Mouse (Mus musculus): ENCODE measurements at regions not wholly inside any gene's neighbourhood (a gene's known extent, or its start where the extent isn't known, plus 50 kb on each side); places are given as distances from the start of the nearest gene placed in this dataset.

DNA sequence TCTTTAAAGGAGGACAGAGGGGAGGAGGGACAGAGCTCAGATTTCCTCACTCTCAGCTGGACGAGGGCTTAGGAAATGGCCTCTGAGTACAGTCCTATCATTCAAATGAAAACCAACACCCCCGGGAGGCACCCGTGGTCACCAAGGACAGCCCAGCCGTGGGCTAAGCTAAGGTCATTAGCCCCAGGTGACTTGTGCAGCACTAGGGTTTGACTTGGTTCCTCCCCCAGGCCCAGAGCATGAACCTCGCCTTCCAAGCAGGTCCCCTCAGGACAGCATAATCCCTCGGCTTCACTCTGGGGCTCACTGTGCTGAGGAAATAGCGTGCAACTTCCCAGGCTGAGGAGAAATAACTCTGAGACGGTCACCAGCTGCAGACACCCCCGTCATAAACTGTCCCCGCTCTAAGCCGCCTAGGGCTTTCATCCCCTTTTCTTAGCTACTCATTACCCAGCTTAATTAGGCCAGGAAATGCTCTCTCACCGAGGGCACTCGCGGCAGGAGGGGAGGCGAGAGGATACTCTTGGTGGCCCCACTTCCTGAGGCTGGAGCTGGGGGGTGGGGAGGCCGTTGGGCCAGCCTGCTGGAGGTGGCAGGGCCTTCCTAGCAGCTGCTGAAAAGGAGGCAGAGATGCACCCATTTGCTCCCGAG, 61.0 kb upstream of the Hdhd5 start:
- ATAC-seq (peak; percentile 30), DNase-seq (ENCODE audit: low spot score) (no peak)
- Histone ChIP-seq H3K4me3 (ENCODE audit: low read depth, low read length) (no peak overlapping the region), H3K27me3 (replicated peaks; ENCODE audit: insufficient read depth, low read length) (no peaks in the 10 kb centered on the region), H3K9ac (replicated peaks; ENCODE audit: low read depth) (no peak overlapping the region), H3K4me1 (ENCODE audit: insufficient read depth, low read depth, low read length) (peaks cover 8% of the 10 kb centered on the region; the same call in 1 of the 2 replicates), H3K4me2 (replicated peaks; ENCODE audit: low read depth, low read length) (peak overlapping the region; percentile 25; the same call in 1 of the 2 replicates), H3K9me3 (ENCODE audit: low read length) (no peaks in the 10 kb centered on the region), H3K27ac (ENCODE audit: low read length) (no peak overlapping the region), H3K36me3 (ENCODE audit: insufficient read depth, low read length) (no peaks in the 10 kb centered on the region)
- 5% methylated on average over 17 of the region's 17 CpGs for WGBS
- TF ChIP-seq EP300 (IDR thresholded peaks at IDR 0.05) (no peak), CTCF (IDR thresholded peaks at IDR 0.05) (no peak)

DNA sequence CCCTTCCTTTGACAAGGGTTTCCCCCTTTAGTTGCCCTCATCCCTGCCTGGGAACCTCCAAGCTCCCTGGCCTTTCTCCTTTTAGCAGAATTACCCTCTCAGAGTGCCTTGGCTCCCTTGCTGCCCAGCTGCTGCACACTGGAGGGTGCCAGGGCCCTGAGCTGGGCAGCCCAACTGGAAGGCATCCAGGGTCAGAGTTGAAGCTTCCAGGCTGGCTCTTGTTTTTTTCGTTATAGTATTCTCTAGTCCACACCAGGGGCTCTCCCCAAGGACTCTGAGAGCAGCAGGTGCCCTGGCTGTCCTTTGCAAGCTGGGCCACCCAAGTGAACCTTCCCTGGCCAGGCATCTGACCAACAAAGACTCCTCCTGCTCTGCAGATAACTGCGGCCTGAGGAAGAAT, 59.1 kb upstream of the Hdhd5 start:
- 73% methylated on average over 2 of the region's 2 CpGs for WGBS
- Histone ChIP-seq H3K36me3 (ENCODE audit: insufficient read depth, low read length) (no peaks in the 10 kb centered on the region), H3K4me2 (replicated peaks; ENCODE audit: low read depth, low read length) (no peak overlapping the region), H3K27ac (ENCODE audit: low read length) (no peak overlapping the region), H3K27me3 (replicated peaks; ENCODE audit: insufficient read depth, low read length) (no peaks in the 10 kb centered on the region), H3K4me1 (ENCODE audit: insufficient read depth, low read depth, low read length) (peaks cover 8% of the 10 kb centered on the region; the same call in 1 of the 2 replicates), H3K9ac (replicated peaks; ENCODE audit: low read depth) (no peak overlapping the region), H3K4me3 (ENCODE audit: low read depth, low read length) (no peak overlapping the region), H3K9me3 (ENCODE audit: low read length) (no peaks in the 10 kb centered on the region)
- ATAC-seq (no peak), DNase-seq (ENCODE audit: low spot score) (no peak)
- TF ChIP-seq EP300 (IDR thresholded peaks at IDR 0.05) (no peak), CTCF (IDR thresholded peaks at IDR 0.05) (no peak)

DNA sequence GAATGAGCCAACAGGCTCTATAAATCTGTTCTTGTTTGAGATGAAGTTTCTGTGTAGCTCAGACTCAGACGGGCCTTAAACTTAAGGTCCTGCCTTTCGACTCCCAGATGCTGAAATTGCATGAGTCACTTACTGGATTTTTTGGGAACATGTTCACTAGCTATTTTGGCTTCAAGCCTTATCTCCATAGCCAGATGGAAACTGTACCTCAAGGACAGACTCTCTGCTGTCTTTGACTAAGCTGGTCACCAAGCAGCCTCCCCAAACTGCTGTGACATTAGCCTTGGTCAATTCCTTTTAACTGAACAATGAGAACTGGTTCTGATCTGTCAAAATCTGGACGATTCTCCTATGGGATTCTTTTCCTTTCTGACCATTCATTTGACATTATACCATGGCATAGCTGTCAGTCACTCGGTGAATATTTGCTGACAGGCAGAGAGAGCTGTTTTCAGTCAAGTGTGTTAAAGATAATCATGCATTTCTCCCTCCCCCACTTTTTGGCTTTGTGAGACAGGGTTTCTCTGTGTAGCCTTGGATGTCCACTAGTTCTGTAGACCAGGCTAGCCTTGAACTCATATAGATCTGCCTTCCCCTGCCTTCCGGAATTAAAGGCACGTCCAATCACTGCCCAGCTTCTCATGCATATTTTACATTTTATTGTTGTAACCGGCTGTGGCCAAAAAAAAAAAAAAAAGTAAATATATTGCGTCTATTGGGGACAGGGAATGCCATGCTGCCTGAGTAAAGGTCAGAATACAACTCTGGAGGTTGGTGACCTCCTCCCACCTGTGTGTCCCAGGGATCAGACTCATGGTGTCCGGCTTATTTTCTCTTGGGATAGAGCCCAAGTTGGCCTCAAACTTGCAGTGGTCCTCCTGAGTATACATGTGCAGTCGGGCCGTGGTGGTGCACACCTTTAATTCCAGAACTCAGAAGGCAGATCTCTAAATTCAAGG, 57.9 kb upstream of the Hdhd5 start:
- no peak for DNase-seq (ENCODE audit: low spot score)
- Histone ChIP-seq H3K4me2 (replicated peaks; ENCODE audit: low read depth, low read length) (no peak overlapping the region), H3K27me3 (replicated peaks; ENCODE audit: insufficient read depth, low read length) (no peaks in the 10 kb centered on the region), H3K4me1 (ENCODE audit: insufficient read depth, low read depth, low read length) (peaks cover 8% of the 10 kb centered on the region; the same call in 1 of the 2 replicates), H3K9me3 (ENCODE audit: low read length) (no peaks in the 10 kb centered on the region), H3K4me3 (ENCODE audit: low read depth, low read length) (no peak overlapping the region), H3K27ac (ENCODE audit: low read length) (no peak overlapping the region), H3K36me3 (ENCODE audit: insufficient read depth, low read length) (no peaks in the 10 kb centered on the region), H3K9ac (replicated peaks; ENCODE audit: low read depth) (no peak overlapping the region)
- no peak for ATAC-seq
- no peak for TF ChIP-seq EP300 (IDR thresholded peaks at IDR 0.05)
- TF ChIP-seq CTCF (IDR thresholded peaks at IDR 0.05), result no peak
- WGBS, result 83% methylated on average over 11 of the region's 11 CpGs

DNA sequence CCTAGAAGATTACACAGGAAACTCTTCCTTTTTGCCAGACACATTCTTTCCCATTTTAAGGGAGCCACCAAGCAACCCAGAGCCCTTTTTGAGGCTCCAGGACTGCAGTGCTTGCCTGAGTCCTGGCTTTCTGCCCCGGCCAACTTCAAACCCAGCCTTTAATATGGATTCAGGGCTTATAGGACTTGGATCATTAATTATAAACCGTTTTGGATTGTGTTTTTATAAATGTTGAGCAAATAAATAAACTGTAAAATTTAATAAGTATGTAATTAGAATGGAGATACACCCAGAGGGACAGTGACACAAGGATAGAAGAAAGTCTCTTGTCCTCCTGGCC, 54.8 kb upstream of the Hdhd5 start:
- no peak for ATAC-seq
- H3K27me3 ChIP-seq (replicated peaks; ENCODE audit: insufficient read depth, low read length), result no peaks in the 10 kb centered on the region
- H3K4me2 ChIP-seq (replicated peaks; ENCODE audit: low read depth, low read length), result no peak overlapping the region
- H3K36me3 ChIP-seq (ENCODE audit: insufficient read depth, low read length), result no peaks in the 10 kb centered on the region
- no peak overlapping the region for H3K27ac ChIP-seq (ENCODE audit: low read length)
- no peak overlapping the region for H3K9ac ChIP-seq (replicated peaks; ENCODE audit: low read depth)
- DNase-seq (ENCODE audit: low spot score), result no peak
- H3K4me1 ChIP-seq (ENCODE audit: insufficient read depth, low read depth, low read length), result no peaks in the 10 kb centered on the region
- H3K9me3 ChIP-seq (ENCODE audit: low read length), result no peaks in the 10 kb centered on the region
- WGBS, result 51% methylated on average over 2 of the region's 2 CpGs
- no peak for TF ChIP-seq CTCF (IDR thresholded peaks at IDR 0.05)
- no peak for TF ChIP-seq EP300 (IDR thresholded peaks at IDR 0.05)
- H3K4me3 ChIP-seq (ENCODE audit: low read depth, low read length), result no peak overlapping the region

DNA sequence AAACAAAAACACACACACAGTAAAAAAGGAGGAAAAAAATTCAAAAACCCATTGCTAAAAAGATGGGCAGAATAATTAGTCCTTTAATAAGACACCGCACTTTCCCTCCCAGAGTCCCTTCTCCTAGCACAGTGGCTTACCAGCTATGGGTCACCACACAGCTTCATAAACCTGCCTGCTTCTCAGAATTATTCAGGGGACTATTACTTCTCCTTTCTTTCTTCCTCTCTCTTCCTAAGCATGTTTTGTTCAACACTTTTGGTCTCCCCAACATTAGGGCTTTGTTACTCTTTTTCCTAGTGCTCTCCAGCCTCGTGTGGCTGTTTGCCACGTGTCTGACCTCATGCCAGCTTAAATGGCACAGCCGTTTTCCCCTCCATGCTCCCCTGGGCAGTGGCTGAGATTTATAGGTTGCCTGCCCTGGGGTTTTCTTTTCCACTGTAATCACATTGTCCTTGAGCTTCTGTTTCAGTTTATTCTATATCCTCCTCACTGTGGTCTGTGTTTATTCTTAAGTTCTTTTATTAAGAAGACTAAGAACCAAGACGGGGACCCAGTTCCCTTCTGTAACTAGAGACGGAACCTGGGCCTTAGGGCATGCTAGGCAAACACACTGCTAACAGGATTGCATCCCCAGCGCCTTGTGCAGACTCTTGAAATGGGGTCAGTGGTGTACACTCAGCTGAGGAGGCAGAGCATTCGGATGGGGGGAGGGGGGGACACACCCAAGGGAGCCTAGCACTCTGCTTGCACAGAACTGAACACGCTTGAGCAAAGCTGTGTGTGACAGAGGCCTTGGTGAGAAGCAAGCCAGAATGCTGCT, 54.2 kb upstream of the Hdhd5 start:
- ATAC-seq (no peak), DNase-seq (ENCODE audit: low spot score) (no peak)
- 40% methylated on average over 9 of the region's 9 CpGs for WGBS
- TF ChIP-seq EP300 (IDR thresholded peaks at IDR 0.05), result no peak
- no peak for TF ChIP-seq CTCF (IDR thresholded peaks at IDR 0.05)
- Histone ChIP-seq H3K4me2 (replicated peaks; ENCODE audit: low read depth, low read length) (no peak overlapping the region), H3K36me3 (ENCODE audit: insufficient read depth, low read length) (no peaks in the 10 kb centered on the region), H3K9ac (replicated peaks; ENCODE audit: low read depth) (no peak overlapping the region), H3K9me3 (ENCODE audit: low read length) (no peaks in the 10 kb centered on the region), H3K27me3 (replicated peaks; ENCODE audit: insufficient read depth, low read length) (no peaks in the 10 kb centered on the region), H3K4me1 (ENCODE audit: insufficient read depth, low read depth, low read length) (no peaks in the 10 kb centered on the region), H3K27ac (ENCODE audit: low read length) (no peak overlapping the region), H3K4me3 (ENCODE audit: low read depth, low read length) (no peak overlapping the region)

DNA sequence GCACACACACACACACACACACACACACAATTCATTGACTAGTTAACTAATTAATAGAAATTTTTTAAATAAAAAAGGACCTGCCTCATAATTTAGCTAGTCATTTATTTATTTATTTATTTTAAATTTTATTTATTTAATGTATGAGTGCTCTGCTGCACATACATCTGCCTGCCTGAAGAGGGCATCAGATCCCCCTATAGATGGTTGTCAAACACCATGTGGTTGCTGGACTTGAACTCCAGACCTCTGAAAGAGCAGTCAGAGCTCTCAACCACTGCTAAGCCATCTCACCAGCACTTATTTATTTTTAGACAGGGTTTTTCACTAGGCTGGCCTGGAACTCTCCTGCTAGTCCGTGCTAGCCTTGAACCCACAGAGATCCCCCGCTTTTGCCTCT, 50.6 kb upstream of the Hdhd5 start:
- Histone ChIP-seq H3K4me2 (replicated peaks; ENCODE audit: low read depth, low read length) (no peak overlapping the region), H3K36me3 (ENCODE audit: insufficient read depth, low read length) (no peaks in the 10 kb centered on the region), H3K9me3 (ENCODE audit: low read length) (no peaks in the 10 kb centered on the region), H3K4me3 (ENCODE audit: low read depth, low read length) (no peak overlapping the region), H3K27ac (ENCODE audit: low read length) (no peak overlapping the region), H3K4me1 (ENCODE audit: insufficient read depth, low read depth, low read length) (peaks cover 7% of the 10 kb centered on the region), H3K9ac (replicated peaks; ENCODE audit: low read depth) (no peak overlapping the region), H3K27me3 (replicated peaks; ENCODE audit: insufficient read depth, low read length) (no peaks in the 10 kb centered on the region)
- TF ChIP-seq CTCF (IDR thresholded peaks at IDR 0.05) (peak; percentile 45), EP300 (IDR thresholded peaks at IDR 0.05) (no peak)
- ATAC-seq (no peak), DNase-seq (ENCODE audit: low spot score) (no peak)
- WGBS, result 88% methylated on average over 2 of the region's 2 CpGs

Data from lung, postnatal 0 days (tissue).